Mouse (Mus musculus): Measurements from ENCODE around the gene Sult2b1.

- TF ChIP-seq TAL1 (IDR thresholded peaks at IDR 0.05; ENCODE audit: low read length) (no peak), GATA1 (IDR thresholded peaks at IDR 0.05; ENCODE audit: low read length) (no peak)
Observed at GRCm38 (mm10) chr7:45791756-45792490, 7.5 kb upstream of the Sult2b1 start.
